Mouse (Mus musculus) skeletal muscle tissue, adult 2 months (tissue): Measurements from ENCODE around the gene Itgb8.

Source experiments
- DNase-seq: peaks from one replicate; pipeline ENCODE4 v3.0.0-alpha.2; 2012; ENCODE audit warnings: low read depth, low spot score

The Itgb8 gene

GRCm38 (mm10) chr12:119238696-119239415 lies at the start of gene Itgb8:
Gene Itgb8 (minus strand): TSS chr12:119238802.
- DNase-seq = peak; percentile 57

GRCm38 (mm10) chr12:119276282-119276681 lies 37.7 kb upstream of the Itgb8 start:
- DNase-seq = no peak

GRCm38 (mm10) chr12:119273605-119274004 lies 35.0 kb upstream of the Itgb8 start:
- DNase-seq = no peak

- no peak for DNase-seq
These were observed 33.4 kb upstream of the Itgb8 start for GRCm38 (mm10) chr12:119271964-119272363.

GRCm38 (mm10) chr12:119270036-119270435 lies 31.4 kb upstream of the Itgb8 start:
- DNase-seq = no peak

- DNase-seq = no peak
These were observed 30.1 kb upstream of the Itgb8 start for GRCm38 (mm10) chr12:119268723-119269122.

GRCm38 (mm10) chr12:119264506-119264905 lies 25.9 kb upstream of the Itgb8 start:
- DNase-seq = no peak

GRCm38 (mm10) chr12:119248581-119248980 lies 10.0 kb upstream of the Itgb8 start:
- no peak for DNase-seq

- DNase-seq = no peak
These were observed 2.5 kb upstream of the Itgb8 start for GRCm38 (mm10) chr12:119241071-119241470.

- DNase-seq = peak; percentile 13
These were observed 494 bp downstream of the Itgb8 start for GRCm38 (mm10) chr12:119237921-119238695.

GRCm38 (mm10) chr12:119237241-119237920 lies 1.2 kb downstream of the Itgb8 start:
- DNase-seq = no peak

- DNase-seq = no peak
These were observed 6.8 kb downstream of the Itgb8 start for GRCm38 (mm10) chr12:119231831-119232230.

- DNase-seq = no peak
These were observed 8.2 kb downstream of the Itgb8 start for GRCm38 (mm10) chr12:119230444-119230843.

- DNase-seq = no peak
These were observed 9.0 kb downstream of the Itgb8 start for GRCm38 (mm10) chr12:119229601-119230000.

GRCm38 (mm10) chr12:119227898-119228297 lies 10.7 kb downstream of the Itgb8 start:
- DNase-seq = no peak

GRCm38 (mm10) chr12:119224699-119225098 lies 13.9 kb downstream of the Itgb8 start:
- no peak for DNase-seq

GRCm38 (mm10) chr12:119219409-119219808 lies 19.2 kb downstream of the Itgb8 start:
- DNase-seq = no peak

GRCm38 (mm10) chr12:119217700-119218265 lies 20.8 kb downstream of the Itgb8 start:
- DNase-seq = no peak

GRCm38 (mm10) chr12:119215225-119215624 lies 23.4 kb downstream of the Itgb8 start:
- no peak for DNase-seq

- no peak for DNase-seq
These were observed 27.1 kb downstream of the Itgb8 start for GRCm38 (mm10) chr12:119211533-119211932.

GRCm38 (mm10) chr12:119210590-119210989 lies 28.0 kb downstream of the Itgb8 start:
- DNase-seq = no peak

- no peak for DNase-seq
These were observed 28.6 kb downstream of the Itgb8 start for GRCm38 (mm10) chr12:119210073-119210425.
